Mouse (Mus musculus): ENCODE data around the gene Trmu.
"Not testable (repeated sequence)": the region's sequence is repeated elsewhere in the genome, so short reads cannot be mapped to it uniquely, and the experiment has no call there.

The Trmu gene

DNA sequence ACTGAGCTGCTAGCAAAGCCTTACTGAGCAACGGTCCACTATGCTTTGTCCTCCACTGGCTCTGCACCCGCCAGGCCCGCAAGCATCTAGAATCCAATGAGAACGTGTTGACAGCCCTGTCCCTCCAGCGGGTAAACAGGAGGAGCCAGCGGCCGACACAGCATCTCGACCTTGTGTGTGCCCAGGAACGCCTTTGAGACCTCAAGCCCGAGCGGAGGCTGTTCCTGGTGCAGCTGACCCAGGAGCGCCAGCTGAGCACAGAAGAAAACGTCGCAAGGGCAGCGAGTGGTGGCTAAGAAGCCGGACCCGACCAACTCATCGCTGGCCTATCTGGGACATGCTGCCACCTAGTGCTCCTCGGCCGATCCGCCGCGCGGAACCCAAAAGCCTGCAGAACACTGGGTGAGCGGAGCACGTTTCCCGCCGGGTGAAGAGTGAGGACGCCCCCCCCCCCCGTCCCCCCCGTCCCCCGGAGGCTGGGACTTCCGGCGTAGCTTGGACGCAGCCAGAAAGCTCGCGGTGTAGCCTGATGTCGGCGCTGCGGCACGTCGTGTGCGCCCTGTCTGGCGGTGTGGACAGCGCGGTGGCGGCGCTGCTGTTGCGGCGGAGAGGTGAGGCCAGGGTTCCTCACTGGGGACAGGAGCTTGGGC is at the start of gene Trmu:
Gene Trmu (plus strand): TSS at position 465 of the 650 bp plus-strand sequence.
- DNase-seq (ENCODE audit: low spot score) = peak; percentile 90

GRCm38 (mm10) chr15:85829470-85829869 is 49.6 kb upstream of the Trmu start:
- no peak for DNase-seq (ENCODE audit: low spot score)

DNA sequence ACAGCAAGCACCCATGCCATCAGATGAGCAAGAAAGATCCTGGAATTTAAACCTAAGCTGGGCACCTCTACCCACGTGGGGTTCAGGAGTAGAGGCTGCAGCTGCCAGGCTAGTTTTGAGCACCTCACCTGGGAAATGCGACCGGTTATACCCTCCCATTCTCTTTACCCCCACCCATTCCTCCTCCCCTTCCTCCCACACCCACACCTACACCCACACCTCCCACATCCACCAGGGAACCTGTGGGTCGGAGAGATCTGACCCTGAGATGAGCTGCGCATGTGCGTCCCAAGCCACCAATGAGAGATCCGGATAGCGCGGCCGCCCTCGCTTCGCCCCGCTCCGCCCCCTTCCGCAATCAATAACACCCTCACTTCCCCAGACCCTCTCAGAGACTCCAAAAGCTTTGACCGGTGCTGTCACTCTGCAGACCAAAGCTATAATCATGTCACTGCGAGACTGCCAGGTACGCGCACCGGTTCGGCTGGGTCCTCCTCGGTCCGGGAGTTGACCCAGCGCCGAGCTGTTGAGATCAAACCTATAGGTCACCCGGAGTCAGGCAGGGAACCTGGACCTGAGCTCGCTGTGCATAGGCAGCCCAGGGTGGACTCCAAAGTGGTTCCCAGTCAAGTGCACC is 47.0 kb upstream of the Trmu start, which contains the start of gene Ttc38:
Gene Ttc38 (plus strand): TSS at position 353 of the 637 bp plus-strand sequence.
- DNase-seq (ENCODE audit: low spot score) = peak; percentile 56

DNA sequence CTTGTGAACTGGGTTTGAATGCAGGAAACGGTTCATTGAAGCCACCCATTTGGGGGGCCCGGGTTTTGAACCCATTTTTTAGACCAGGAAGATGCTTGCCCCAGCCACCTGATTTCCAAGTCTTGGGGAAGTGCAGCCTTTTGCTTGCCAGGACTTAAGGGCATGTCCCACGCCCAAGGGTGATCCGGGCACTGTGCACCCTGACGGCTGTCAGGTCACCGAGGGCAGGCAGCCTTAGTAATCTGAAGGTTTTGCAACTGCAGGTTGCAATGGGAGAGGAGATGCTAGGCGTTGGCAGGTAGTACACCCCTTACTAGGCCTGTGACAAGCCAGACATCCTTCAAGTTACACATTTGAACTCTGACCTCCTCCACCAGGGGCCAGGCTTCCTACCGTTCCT is 46.5 kb upstream of the Trmu start:
- DNase-seq (ENCODE audit: low spot score) = no peak

GRCm38 (mm10) chr15:85835335-85835734 is 43.8 kb upstream of the Trmu start:
- DNase-seq (ENCODE audit: low spot score) = no peak

- no peak for DNase-seq (ENCODE audit: low spot score)
Observed at GRCm38 (mm10) chr15:85836887-85837286, 42.2 kb upstream of the Trmu start.

DNA sequence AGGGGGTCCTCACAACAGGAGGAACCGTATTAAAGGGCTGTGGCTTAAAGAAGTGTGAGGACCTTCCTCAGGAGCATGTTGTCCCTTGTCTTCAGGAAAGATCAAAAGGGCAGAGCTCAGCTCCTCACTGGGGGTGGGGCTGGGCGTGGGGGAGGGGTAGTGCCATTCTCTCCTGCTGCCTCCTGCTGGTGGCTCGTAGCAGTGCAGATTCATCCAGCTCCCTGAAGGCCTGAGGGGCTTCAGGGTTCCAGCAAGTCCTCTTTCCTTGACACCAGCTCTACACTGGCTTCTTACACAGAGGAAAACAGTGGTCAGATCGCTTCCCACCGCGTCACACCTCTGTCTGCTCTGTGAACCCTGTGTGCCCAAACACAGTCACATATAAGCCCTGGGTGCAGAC is 38.1 kb upstream of the Trmu start:
- DNase-seq (ENCODE audit: low spot score) = no peak

DNA sequence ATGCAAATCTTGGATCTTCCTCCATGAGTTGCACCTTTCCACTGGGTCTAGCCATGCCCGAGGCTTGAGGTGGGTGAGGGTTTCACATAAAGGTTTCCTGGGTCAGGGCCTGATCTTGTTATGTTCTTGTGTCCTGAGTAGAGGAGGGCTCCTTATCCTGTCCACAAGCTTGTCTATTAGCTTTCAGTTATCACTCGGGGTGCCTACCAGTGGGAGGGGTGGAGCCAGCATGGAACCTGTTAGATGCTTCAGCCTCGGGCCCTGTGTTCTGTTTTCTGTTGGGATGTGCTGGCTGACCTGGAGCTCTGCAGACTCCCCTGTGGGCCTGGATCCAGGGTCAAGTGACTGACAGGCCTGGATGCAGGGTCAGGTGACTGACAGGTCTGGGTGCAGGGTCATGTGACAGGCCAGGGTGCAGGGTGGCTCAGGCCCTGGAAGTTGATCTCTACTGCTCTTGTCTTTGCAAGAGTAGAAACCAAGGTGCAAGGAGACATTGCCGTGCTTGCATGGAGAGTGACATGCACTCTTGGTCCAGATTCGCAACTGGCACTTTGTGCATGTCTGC is 37.2 kb upstream of the Trmu start:
- DNase-seq (ENCODE audit: low spot score) = no peak

GRCm38 (mm10) chr15:85845071-85845470 is 34.0 kb upstream of the Trmu start:
- no peak for DNase-seq (ENCODE audit: low spot score)

GRCm38 (mm10) chr15:85851656-85852392 is 27.3 kb upstream of the Trmu start:
- no peak for DNase-seq (ENCODE audit: low spot score)

DNA sequence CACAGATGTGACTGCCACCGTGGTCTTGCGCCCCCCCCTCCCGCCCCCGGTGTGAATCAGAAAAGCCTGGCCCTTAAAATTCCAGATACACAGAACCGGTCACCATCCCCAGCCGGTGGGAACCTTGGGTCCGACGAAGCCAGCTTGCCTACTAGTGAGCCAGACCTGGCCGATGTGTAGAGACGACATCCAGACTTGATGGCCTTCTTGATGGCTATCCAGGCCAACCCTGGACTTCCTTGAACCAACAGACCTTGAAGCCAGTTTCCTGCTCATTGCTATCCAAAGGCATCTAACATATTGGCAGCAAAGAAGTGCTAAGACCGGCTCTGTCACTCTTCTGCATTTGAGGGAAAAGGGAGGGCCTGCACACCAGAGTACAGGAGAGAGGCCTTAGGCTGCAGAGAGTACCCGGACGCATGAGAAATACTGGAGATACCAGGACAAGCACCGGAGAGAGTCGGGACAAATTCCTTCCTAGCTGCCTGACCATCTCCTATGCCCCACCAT is 20.1 kb upstream of the Trmu start:
- no peak for DNase-seq (ENCODE audit: low spot score)

GRCm38 (mm10) chr15:85859490-85860031 is 19.6 kb upstream of the Trmu start, which contains the start of gene Gtse1:
Gtse1 (plus strand) TSS chr15:85859745.
- peak; percentile 94 for DNase-seq (ENCODE audit: low spot score)

DNA sequence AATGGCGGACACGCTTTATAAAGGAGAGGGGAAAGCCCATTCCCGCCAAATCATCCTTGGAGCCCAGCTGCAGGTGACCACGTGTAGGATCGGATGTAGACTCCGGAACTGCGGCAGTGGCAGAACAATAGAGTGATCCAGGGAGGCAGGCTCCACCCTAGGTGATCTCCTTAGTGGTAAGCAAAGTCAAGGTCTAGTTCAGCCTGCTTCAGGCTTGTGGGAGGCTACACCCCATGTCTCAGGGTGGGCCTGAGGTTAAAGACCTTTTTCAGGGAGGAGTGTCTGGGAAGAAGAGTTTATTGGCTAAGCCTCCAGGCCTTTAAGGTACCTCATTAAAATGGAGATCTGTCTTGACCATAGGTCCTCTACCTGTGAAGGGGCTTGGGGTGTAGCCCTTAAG is 13.2 kb upstream of the Trmu start:
- not testable (repeated sequence) for DNase-seq (ENCODE audit: low spot score)

DNA sequence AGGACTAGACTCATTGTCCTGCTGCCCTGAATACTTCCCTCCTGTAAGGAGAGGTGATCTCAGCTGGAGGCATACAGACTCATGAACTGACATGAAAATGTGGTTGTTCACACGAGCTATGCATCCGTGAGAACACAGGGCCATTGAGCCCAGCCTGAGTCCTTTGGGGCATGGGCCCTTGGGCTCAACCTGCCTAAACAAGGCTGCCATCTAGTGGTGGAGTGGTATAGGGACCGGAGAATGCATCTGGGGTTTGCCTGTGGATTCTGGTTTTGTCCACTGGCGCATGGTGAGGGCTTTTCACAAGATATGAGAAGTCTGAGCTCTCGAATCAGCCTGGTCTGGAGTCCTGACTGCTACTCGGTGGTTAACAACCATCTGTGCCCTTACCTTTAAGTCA is 11.4 kb upstream of the Trmu start:
- peak; percentile 80 for DNase-seq (ENCODE audit: low spot score)

GRCm38 (mm10) chr15:85877336-85877735 is 1.8 kb upstream of the Trmu start:
- DNase-seq (ENCODE audit: low spot score) = no peak

DNA sequence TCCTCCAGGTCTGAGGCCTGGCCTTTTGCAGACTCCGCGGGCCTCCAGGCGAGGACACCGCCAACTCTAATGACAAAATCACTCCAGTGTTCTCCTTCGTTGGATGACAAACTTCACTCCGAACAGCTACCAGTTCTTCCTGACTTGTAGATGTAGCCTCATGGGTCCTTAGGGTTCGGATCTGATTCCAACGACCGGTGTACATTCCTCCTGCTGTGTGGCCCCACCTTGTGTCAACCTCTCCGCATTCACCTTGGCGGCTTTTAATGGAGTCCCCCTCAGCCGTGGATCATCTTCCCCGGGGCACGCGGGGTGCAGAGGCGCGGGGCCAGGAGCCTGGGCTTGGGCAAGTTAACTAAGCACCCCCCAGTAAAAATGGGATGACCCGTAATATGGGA is 385 bp downstream of the Trmu start:
- no peak for DNase-seq (ENCODE audit: low spot score)

DNA sequence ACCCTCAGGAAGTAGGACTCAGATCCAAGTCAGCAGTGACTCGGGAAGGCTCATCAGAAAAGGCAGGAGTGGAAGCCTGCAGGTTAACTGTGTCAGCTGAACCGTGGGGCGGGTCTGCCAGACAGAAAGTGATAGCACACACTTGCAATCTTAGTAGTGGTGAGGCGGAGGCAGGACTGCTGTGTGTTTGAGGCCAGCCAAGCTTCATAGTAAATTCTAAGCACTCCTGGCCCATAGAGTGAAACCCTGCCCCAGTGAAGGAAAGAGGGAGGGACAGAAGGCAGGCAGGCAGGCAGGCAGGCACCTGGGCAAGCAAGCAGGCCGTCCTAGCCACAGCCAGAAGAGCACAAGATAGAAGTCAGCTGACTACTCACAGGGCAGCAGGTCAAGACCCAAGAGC is 6.5 kb downstream of the Trmu start:
- DNase-seq (ENCODE audit: low spot score) = no peak

DNA sequence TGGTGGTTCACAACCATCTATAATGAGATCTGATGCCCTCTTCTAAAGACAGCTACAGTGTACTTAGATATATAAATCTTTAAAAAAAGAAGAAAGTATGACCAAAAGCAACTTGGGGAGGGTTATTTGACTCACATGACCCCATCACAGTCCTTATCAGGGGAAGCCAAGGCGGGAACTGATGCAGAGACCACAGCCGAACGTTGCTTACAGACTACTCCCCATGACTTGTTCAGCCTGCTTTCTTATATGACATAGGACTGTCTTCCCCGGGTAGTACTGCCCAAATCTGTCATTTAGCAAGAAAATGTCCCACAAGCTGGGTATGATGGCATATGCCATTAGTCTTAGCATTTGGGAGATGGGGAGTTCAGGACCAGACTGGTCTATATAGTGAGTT is 10.1 kb downstream of the Trmu start:
- no peak for DNase-seq (ENCODE audit: low spot score)

- DNase-seq (ENCODE audit: low spot score) = no peak
Observed at GRCm38 (mm10) chr15:85891971-85892370, 12.9 kb downstream of the Trmu start.

GRCm38 (mm10) chr15:85892498-85893118 is 13.5 kb downstream of the Trmu start:
- no peak for DNase-seq (ENCODE audit: low spot score)

DNA sequence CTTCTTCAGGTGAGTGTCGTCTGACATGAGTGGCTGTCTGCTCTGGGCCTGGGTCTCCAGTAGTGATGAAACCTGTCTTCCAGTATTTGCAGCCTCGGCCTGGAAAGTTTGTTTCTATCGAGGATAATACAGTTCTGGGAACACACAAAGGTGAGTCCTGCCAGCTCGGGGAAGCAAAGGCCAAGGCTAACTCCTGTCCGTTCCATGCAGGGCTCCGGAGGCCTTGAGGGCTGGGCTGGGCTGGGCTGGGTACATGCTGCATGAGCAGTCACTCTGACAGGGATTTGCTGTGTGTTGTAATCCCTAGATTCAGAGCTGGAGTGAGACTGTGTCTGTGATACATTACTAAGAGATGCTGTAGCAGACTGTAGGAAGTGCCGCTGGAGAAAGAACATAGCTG is 14.8 kb downstream of the Trmu start:
- DNase-seq (ENCODE audit: low spot score) = no peak

DNA sequence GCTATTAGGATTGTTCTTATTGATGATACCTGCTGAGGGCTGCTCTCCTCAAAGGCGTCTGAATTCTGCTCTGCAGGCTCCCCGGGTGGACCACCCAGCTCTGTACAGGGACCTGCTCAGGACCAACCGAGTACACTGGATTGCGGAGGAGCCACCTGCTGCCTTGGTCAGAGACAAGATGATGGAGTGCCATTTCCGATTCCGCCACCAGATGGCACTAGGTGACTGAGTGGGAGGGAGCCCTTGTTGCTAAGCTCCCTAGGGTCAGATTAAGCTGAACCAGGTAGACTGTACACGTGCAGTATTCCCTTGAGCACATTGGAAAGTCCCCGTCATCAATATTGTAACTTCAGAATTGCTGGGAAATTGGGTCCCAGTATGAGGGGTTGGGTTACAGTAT is 17.2 kb downstream of the Trmu start:
- peak; percentile 64 for DNase-seq (ENCODE audit: low spot score)
